Mouse (Mus musculus) urinary bladder, adult 2 months (tissue): ENCODE measurements around the gene Polr2a. TPM values are rescaled to one million over a fixed set of nuclear protein-coding genes. Genes with fewer than 3 reads are reported as not detected.
"Not testable (repeated sequence)": the region's sequence is repeated elsewhere in the genome, so short reads cannot be mapped to it uniquely, and the experiment has no call there.

Source experiments
- DNase-seq: peaks from one replicate; pipeline ENCODE4 v3.0.0; 2022; ENCODE audit warnings: low spot score
- polyA plus RNA-seq: library from polyadenylated mRNA; depleted of rRNA; stranded (reverse); fragments of >200 nt; gene quantifications from 2 replicates; pipeline ENCODE4 v1.2.3, GENCODE M21; 2012

The Polr2a gene
- polyA plus RNA-seq, 1 experiment: 9.4 TPM

GRCm38 (mm10) chr11:69706775-69707479 lies 51.5 kb downstream of the Polr2a start:
- no peak for DNase-seq

DNA sequence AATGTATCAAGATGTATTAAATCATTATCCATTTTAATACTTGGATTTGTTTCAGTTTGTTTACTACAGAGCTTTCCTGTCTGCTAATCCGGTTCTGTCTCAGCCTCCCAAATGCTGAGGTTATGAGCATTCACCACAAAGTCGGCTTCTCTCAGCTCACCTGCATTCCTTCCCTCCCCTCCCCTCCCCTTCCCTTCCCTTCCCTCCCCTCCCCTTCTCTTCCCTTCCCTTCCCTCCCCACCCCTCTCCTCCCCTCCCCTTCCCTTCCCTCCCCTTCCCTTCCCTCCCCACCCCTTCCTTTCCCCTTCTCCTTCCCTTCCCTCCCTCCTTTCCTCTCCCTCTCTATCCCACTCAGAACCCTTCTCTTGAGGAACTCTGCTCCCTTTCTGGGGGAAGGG lies 53.8 kb downstream of the Polr2a start:
- DNase-seq: no peak

- DNase-seq: no peak
These were observed 54.4 kb downstream of the Polr2a start for GRCm38 (mm10) chr11:69703814-69704612.

DNA sequence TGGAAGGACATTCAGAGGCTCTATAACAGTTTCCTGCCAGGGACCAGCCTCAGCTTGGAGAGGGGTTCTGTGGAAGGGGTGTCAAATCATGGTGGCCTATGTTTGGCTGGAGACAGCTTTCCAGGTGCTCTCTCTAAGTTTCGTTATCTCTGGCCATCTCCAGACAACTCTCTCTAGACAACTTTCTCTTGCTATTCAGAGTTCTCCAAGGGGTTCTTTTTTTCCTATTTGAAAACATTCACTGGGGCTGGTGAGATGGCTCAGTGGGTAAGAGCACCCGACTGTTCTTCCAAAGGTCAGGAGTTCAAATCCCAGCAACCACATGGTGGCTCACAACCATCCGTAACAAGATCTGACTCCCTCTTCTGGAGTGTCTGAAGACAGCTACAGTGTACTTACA lies 55.1 kb downstream of the Polr2a start:
- DNase-seq: not testable (repeated sequence)

GRCm38 (mm10) chr11:69702886-69703285 lies 55.6 kb downstream of the Polr2a start:
- not testable (repeated sequence) for DNase-seq

DNA sequence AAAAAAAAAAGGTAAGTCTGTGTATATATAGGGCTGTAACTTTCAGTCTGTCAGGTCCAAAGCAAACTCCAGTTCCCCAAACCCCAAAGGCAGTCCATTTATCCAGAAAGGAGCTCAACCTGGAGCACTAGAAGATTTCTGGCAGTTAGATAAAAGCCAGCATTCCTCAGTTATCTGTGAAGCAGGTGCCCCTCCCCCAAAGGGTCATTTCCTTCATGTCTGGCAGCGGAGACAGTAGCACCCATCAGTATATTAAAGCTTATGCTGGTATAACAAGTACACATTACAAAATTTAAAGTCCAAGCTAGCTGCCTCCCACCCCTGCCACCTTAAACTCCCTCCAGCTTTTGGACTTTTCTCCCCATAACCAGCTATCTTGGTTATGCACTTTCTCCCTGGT lies 58.8 kb downstream of the Polr2a start:
- DNase-seq: no peak

- no peak for DNase-seq
These were observed 59.9 kb downstream of the Polr2a start for GRCm38 (mm10) chr11:69698574-69698973.

- DNase-seq: no peak
These were observed 61.0 kb downstream of the Polr2a start for GRCm38 (mm10) chr11:69697396-69697795.

DNA sequence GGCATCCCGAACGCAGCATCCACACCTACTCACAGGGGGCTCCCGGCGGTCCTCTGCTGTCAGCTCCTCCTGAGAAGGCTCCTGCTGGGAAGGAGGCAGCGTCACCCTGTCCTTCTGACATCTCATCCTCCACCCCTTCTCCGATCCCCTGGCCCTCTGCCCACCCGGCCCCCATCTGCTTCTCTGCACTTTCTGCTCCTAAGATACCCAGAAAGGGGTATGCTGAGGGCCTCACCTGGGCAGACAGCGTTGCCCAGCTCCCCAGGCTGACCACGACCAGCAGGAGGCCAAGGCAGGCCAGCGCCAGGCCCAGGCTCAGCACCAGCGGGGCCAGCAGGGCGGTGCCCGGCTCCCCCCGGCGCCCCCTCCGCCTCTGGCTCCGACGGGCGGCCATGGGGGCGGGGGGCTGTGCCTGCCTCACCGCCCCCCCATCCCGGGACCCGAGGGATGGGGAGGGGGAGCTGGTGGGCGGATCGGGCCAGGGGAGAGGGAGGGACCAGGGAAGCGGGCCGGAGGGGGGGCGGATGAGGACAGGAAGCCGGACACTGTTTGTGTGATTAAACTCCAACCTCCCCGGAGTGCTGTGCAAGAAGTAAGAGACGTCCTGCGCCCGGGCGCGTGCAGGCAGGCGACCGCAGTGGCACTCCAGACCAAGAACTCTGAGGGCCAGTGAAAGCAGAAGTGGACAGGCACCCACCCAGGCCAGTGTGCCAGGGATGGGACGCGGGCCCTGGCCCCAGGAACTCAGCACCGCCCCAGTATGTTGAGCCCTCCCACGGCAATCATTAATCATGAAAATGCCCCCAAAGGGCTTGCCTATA lies 62.9 kb downstream of the Polr2a start, which contains the start of the genes Tnfsf12 and Tnfsfm13:
Gene Tnfsf12, minus strand, starts transcription at position 489 of the 821 bp plus-strand sequence.
Gene Tnfsfm13, minus strand, starts transcription at position 738 of the 821 bp plus-strand sequence.
- peak; percentile 56 for DNase-seq

GRCm38 (mm10) chr11:69695046-69695360 lies 63.4 kb downstream of the Polr2a start:
- DNase-seq: no peak

DNA sequence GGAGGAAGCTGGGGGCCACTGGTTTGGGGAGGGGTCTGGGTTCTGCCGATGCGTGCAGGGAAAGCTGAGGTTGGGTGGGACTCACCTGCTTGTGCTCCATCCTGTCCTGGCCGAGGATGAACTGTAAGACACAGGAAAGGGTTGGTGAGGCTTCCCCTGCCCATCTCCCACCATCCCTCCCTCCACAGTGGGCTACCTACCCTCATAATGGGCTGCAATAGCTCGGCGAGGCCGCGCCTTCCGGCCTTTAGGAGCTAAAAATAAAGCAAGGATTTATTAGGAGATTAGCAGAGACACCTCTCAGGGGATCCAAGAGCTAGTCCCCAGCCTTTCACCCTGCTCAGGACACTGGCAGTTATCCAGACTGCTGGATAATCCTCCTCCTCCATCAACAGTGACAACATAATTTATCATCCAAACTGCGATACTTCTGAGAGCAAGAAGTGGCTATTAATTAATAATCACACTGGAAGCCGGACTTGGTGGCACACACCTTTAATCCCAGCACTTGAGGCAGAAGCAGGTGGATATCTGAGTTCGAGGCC lies 64.9 kb downstream of the Polr2a start:
- no peak for DNase-seq

DNA sequence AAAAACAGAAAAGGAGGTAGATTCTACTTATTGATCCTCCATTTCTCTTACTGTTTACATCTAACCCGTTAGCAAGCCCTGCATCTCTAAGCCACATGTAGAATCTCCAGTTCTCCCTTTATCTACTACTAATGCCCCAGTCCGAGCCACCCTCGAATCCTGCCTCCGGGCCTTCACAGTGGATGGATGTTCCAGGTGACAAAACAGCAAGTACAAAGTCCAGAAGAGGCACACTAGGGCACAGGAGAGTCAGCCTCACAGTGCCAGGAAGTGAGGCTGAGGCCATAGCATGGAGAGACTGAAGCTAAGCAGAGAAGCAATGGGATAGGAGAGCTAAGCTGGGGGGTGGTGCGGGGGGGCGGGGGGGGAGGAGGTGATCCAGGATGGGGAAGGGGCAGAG lies 65.6 kb downstream of the Polr2a start:
- no peak for DNase-seq

- DNase-seq: no peak
These were observed 66.1 kb downstream of the Polr2a start for GRCm38 (mm10) chr11:69692196-69692811.

DNA sequence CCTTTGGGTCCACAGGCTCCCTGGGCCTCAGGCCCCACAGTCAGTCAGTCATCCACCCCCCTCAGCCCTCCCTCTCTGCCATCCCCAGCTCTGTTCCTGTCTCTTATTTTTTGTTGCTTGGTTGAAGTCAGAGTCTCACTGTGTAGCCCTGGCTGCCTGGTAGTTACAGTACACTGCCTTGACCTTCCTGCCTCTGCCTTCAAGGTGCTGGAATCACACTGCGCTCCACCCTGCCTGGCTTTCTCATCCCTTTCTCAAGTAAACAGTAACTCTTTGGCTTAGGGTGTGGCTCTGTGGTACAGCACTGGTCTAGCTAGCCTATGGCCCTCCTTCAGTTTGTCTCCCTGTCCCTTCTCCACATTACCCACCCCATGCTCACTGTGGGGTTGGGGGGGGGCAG lies 68.5 kb downstream of the Polr2a start:
- DNase-seq: no peak

DNA sequence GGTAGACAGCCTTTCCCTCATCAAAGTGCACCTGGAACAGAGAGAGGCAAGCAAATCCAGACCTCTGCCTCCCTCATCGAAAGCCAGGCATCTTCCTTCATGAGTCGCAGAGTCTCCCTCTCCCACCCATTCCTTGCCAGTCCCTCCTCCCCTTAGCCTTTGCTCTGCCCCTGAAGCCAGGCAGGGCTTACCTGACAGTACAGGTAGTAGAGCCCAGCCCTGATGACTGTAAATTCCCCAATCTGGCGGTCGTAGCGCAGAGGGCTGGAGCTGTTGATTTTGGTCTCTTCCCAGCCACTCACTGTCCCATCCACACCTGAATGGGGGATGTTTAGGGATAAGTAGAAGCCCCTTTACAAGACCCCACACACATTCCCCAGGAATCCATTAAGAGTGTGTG lies 71.4 kb downstream of the Polr2a start:
- no peak for DNase-seq

GRCm38 (mm10) chr11:69686377-69686776 lies 72.1 kb downstream of the Polr2a start:
- DNase-seq: no peak

DNA sequence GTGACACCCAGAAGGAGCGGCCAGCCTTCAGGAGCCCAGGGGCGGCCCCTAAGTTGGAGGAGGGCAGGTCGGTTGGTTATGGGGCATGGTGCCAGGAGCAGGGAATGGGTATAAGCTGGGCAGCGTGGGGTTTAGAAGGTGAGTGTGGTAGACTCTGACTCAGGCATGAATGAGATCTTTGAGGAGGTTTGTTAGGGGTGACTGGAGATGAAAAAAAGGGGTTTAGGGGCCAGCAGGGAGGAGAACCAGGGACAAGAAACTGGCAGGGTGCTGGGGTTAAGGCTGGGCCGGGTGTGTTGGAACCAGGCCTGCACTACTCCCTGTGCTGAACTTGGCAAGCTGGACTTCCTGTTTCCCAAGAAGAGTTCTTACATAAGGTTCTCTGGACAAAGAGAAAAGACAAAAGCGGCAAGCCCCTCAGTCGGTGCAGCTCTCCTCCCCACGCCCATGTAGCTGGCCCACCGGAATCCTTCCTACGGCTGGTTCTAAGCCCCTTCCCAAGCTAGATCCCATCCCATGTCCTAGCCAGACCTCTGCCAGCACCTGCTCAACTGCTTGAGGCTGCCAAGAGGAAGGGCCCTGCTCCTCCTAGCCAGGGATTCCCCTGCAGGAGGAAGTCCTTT lies 72.8 kb downstream of the Polr2a start, which contains the start of gene Tnfsf13:
Gene Tnfsf13, minus strand, starts transcription at position 259 of the 623 bp plus-strand sequence.
- peak; percentile 37 for DNase-seq

DNA sequence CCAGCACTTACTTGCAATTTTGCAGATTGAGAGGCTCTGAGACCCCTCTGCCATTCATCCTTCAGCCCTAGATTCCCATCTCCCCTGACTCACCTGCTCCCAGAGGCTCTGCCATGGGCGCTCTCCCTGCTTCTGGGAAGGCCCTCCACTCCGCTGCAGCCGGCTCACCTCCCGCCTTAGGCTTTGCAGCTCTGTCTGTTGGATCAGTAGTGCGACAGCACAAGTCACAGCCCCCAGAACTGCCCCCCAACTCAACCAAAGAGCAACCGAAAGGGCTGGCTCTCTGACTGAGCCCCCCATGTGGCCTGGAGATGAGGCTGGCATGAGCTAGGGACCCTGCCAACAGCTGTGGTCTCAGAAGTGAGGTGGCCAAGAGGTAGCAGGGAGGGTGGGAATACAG lies 73.5 kb downstream of the Polr2a start:
- no peak for DNase-seq

DNA sequence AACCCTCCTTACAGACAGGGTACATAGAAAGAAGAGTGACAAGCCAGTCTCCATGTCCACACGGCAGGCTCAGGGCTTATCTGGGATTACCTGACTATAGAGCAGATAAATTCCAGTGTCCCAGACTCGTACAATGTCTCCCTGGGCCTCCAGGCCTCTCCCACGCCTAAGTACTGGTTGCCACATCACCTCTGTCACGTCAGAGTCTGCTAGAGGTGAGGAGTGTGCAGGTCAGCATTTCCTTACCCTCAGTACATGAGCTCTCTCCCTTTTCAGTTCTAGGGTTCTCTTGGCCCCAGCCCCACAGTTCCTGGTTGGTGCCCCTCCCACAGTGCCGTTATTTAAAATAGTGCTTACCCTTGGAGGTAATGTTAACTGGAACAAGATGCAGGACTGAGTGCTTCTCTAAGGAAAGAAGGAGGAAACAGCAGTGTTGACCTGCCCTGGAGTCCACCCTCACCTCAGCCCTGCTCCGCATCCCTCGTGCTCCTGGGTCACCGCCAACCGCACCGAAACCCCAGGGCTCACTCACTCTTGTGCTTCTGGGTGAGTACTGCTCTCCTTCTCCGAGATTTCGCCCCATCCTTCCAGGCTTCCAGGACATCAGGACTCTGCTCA lies 74.2 kb downstream of the Polr2a start:
- no peak for DNase-seq
